Mouse (Mus musculus) E14TG2a.4 (cell line): ENCODE measurements around the gene Gucd1.

Source experiments
- CTCF ChIP-seq: conservative IDR thresholded peaks from 2 replicates; pipeline ENCODE4 v1.5.1; 2014; ENCODE audit warnings: low read length
- NANOG ChIP-seq: IDR thresholded peaks from 2 replicates; pipeline ENCODE4 v1.6.1; 2014; ENCODE audit warnings: borderline replicate concordance, low read length, mixed read lengths
- POU5F1 ChIP-seq: IDR thresholded peaks from 2 replicates; pipeline ENCODE4 v1.6.1; 2014; ENCODE audit warnings: low read length, borderline replicate concordance

- TF ChIP-seq CTCF (no peak), NANOG (no peak), POU5F1 (no peak)
Observed at GRCm38 (mm10) chr10:75559676-75560548, 42.1 kb upstream of the Gucd1 start, which contains the start of gene Lrrc75b.
